Mouse (Mus musculus) neural tube, embryonic 15.5 days (tissue): Measurements from ENCODE around the gene Zfp985. TPM values are rescaled to one million over a fixed set of nuclear protein-coding genes. Genes with fewer than 3 reads are reported as not detected.
"Not testable (repeated sequence)": the region's sequence is repeated elsewhere in the genome, so short reads cannot be mapped to it uniquely, and the experiment has no call there.

Source experiments
- ATAC-seq: fragments of 200-750 bp; cut with Nextera tagmentation; 2 replicates; pipeline ENCODE4 v1.8.0; 2017; ENCODE audit warnings: mild to moderate bottlenecking, moderate TSS enrichment, moderate library complexity; ENCODE audit not compliant: low FRiP score
- H3K27ac ChIP-seq: fragments of 300-500 bp; sonication (generic); replicated peaks from 2 replicates; pipeline ENCODE4 v1.5.1; 2015; ENCODE audit warnings: mild to moderate bottlenecking, inconsistent platforms
- H3K27me3 ChIP-seq: fragments of 300-500 bp; sonication (generic); replicated peaks from 2 replicates; pipeline ENCODE4 v1.6.1; 2015; ENCODE audit warnings: inconsistent platforms
- H3K36me3 ChIP-seq: fragments of 300-500 bp; sonication (generic); 2 replicates; pipeline ENCODE4 v1.6.1; 2015; ENCODE audit warnings: inconsistent platforms
- H3K4me1 ChIP-seq: fragments of 300-500 bp; sonication (generic); 2 replicates; pipeline ENCODE4 v1.6.1; 2015; ENCODE audit warnings: inconsistent platforms
- H3K4me2 ChIP-seq: fragments of 300-500 bp; sonication (generic); 2 replicates; pipeline ENCODE4 v1.6.1; 2015; ENCODE audit warnings: inconsistent platforms, mild to moderate bottlenecking, moderate library complexity
- H3K4me3 ChIP-seq: fragments of 300-500 bp; sonication (generic); replicated peaks from 2 replicates; pipeline ENCODE4 v1.5.1; 2015; ENCODE audit warnings: mild to moderate bottlenecking, inconsistent platforms
- H3K9ac ChIP-seq: fragments of 300-500 bp; sonication (generic); replicated peaks from 2 replicates; pipeline ENCODE4 v1.6.1; 2015; ENCODE audit warnings: mild to moderate bottlenecking, inconsistent platforms
- H3K9me3 ChIP-seq: fragments of 300-500 bp; sonication (generic); replicated peaks from 2 replicates; pipeline ENCODE4 v1.6.1; 2016; ENCODE audit warnings: inconsistent platforms
- WGBS: fragments of 180-500 bp; shearing (Covaris S2); methylation state at CpG from one replicate; pipeline ENCODE4 v1.1.7; 2015; ENCODE audit warnings: mixed read lengths; 5-methylcytosine and 5-hydroxymethylcytosine counted together
- polyA plus RNA-seq: library from polyadenylated mRNA; unstranded; fragments of >200 nt; fragmentation: Nextera tagmentation; extraction: Ambion mirVana; gene quantifications from 2 replicates; pipeline ENCODE4 v1.2.1, GENCODE M21; 2015

The Zfp985 gene
- polyA plus RNA-seq, 1 experiment from 2014 or later, result 0.10 TPM

DNA sequence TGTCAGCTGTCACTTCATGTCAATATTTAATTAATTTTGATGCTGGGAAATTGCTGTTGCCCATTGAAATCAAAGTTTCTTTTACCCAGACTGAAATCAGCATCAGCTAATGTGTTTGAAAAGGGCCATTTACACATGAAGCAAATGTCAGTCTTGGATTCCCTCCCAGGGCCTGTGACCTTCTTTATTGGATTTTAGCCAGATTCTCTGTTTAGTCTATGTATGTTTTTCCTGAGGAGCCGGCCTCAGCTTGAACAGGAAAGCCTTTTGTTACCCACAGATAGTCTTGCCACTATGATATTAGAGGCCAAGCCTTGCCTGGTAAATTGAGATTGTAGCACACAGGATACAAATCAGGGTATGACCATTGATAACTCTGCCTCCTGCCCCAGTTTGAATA lies 6.0 kb downstream of the Zfp985 start:
- not testable (repeated sequence) for H3K9me3 ChIP-seq, H3K27me3 ChIP-seq, H3K27ac ChIP-seq, H3K4me3 ChIP-seq, H3K4me1 ChIP-seq, H3K9ac ChIP-seq, H3K4me2 ChIP-seq, ATAC-seq, H3K36me3 ChIP-seq
- WGBS, result 69% methylated on average over 1 of the region's 1 CpGs

DNA sequence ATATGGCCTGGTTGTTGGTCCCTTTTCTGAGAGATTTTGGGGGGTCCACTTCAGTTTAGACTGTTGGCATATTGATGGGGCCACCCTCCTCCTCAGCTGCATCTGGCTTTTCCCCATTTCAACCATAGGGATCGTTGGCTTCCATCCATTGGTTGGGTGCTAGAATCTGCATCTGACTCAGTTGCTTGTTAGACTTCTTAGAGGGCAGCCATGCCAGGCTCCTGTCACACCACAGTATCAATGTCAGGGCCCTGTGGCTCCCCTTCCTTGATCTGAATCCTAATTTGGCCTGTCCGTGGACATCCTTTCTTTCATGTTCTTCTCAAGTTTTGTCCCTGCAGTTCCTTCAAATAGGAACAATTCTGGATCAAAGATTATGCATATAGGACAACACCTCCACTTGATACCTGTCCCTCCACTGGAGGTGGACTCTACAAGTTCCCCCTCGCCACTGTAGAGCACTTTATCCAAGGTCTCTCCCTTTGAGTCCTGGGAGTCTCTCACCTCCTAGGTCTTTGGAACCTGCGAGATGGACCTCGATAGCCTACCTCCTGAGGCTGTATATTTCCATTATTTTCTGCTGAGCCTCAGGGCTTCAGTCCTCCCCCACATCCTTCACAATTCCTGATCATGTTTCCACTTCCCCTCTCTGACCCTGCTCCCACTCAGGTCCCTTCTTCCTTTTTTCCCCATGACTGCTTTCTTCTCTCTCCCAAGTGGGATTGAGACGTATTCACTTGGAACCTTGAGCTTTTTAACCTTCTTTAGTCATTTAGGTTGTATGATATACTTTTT lies 12.5 kb downstream of the Zfp985 start:
- no peak overlapping the region for H3K4me2 ChIP-seq
- peaks cover 15% of the 10 kb centered on the region; the same call in 1 of the 2 replicates for H3K9me3 ChIP-seq
- H3K4me1 ChIP-seq, result no peaks in the 10 kb centered on the region
- H3K9ac ChIP-seq, result no peak overlapping the region
- no peak overlapping the region for H3K4me3 ChIP-seq
- no peak overlapping the region for H3K27ac ChIP-seq
- no peak for ATAC-seq
- 74% methylated on average over 6 of the region's 6 CpGs for WGBS
- no peaks in the 10 kb centered on the region for H3K36me3 ChIP-seq
- no peaks in the 10 kb centered on the region for H3K27me3 ChIP-seq

DNA sequence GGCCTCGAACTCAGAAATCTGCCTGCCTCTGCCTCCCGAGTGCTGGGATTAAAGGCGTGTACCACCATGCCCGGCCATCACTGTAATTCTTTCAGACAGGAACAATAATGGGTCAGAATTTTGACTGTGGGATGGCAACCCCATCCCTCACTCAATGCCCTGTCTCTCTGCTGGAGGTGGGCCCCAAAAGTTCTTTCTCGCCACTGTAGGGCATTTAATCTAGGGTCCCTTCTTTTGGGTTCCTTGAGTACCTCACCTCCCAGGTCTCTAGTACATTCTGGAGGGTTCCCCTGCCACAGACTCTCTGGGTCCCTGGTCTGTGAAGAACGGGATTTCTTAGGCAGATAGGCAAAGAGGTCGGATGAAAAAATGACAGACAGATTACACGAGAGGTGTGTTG lies 18.1 kb downstream of the Zfp985 start:
- H3K4me3 ChIP-seq, H3K4me2 ChIP-seq, H3K36me3 ChIP-seq, H3K27me3 ChIP-seq, H3K9ac ChIP-seq, H3K4me1 ChIP-seq, ATAC-seq, H3K27ac ChIP-seq: not testable (repeated sequence)
- 88% methylated on average over 8 of the region's 8 CpGs for WGBS
- H3K9me3 ChIP-seq, result peaks cover 13% of the 10 kb centered on the region

DNA sequence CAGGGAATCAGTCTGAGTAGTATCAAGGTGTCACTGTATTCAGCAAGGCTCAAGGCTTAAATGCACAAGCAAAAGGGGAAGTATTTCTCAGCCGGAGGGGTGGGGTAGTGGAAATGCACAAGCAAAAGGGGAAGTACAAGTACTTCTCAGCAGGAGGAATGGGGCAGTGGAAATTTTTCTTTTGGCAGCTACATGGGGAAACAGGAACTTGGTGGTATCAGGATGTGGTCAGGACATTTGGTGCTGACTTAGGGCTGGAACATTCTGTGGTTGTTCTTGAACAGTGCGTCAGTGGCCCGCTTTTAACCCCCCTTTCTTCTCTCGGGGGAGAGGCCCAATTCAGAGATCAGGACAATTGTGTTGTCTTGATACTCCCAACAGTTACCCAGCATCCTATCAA lies 26.3 kb downstream of the Zfp985 start:
- H3K4me2 ChIP-seq, H3K4me3 ChIP-seq, H3K27ac ChIP-seq, H3K27me3 ChIP-seq, H3K36me3 ChIP-seq, H3K9ac ChIP-seq, H3K4me1 ChIP-seq, ATAC-seq: not testable (repeated sequence)
- WGBS, result 93% methylated on average over 4 of the region's 4 CpGs
- peaks cover 18% of the 10 kb centered on the region for H3K9me3 ChIP-seq

DNA sequence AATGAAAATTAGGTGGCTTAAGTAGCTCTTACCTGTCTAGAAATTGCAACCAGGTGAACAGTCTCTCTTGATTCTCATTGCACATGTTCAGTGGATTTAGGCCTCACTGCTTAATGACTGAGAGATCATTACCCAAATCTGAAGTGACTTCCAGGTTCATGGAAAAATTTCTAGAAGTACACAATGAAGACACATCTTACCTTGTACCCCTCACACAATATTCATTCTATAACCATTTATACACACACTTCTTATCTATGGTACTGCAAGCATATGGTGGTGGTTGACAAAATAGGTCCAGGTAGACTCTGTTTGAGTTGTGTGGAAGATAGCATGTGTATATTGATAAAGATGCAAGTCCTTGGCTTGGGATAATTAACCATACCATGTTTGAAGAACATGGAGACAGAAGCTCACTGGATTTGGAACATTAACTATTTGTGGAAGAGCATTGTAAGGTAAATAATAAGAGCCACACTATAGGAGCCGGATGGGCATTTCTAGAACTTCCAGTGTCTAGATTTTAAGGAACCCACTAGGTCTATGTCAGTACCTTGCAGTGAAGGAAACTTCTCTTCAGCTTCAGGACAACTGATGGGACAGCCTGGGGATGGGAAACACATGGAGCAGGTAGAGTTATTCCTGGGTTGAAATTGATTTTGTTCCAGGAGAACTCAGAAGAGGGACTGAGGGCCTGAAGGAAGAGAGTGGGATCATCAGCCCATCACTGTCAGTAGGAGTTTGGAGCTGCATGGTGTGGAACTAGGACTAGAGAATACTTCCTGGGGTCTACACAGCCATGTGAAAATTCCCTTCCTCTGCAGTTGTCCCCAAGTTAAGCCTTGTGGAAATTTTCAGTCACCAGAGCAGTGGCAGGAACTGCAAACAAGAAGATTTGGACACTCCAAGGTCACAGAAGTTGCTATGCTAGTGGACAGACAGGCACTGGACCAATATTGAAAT lies 33.7 kb downstream of the Zfp985 start:
- Histone ChIP-seq H3K9ac (no peak overlapping the region), H3K4me2 (no peak overlapping the region), H3K27me3 (no peaks in the 10 kb centered on the region), H3K27ac (no peak overlapping the region), H3K36me3 (no peaks in the 10 kb centered on the region), H3K4me1 (no peaks in the 10 kb centered on the region), H3K4me3 (no peak overlapping the region), H3K9me3 (peaks cover 26% of the 10 kb centered on the region)
- ATAC-seq, result no peak
- WGBS, result 69% methylated on average over 1 of the region's 1 CpGs

DNA sequence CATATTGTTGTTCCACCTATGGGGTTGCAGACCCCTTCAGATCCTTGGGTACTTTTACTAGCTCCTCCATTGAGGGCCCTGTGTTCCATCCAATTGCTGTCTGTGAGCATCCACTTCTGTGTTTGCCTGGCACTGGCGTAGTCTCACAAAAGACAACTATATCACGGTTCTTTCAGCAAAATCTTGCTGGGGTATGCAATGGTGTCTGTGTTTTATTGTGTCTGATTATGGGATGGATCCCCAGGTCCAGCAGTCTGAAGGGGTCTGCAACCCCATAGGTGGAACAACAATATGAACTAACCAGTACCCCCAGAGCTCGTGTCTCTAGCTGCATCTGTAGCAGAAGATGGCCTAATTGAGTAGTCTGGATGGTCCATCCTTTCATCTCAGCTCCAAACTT lies 41.6 kb downstream of the Zfp985 start:
- not testable (repeated sequence) for H3K36me3 ChIP-seq, H3K9ac ChIP-seq, H3K4me3 ChIP-seq, H3K27me3 ChIP-seq, H3K4me1 ChIP-seq, H3K4me2 ChIP-seq, ATAC-seq, H3K27ac ChIP-seq
- peaks cover 20% of the 10 kb centered on the region; the same call in 1 of the 2 replicates for H3K9me3 ChIP-seq
- 87% methylated on average over 3 of the region's 3 CpGs for WGBS

DNA sequence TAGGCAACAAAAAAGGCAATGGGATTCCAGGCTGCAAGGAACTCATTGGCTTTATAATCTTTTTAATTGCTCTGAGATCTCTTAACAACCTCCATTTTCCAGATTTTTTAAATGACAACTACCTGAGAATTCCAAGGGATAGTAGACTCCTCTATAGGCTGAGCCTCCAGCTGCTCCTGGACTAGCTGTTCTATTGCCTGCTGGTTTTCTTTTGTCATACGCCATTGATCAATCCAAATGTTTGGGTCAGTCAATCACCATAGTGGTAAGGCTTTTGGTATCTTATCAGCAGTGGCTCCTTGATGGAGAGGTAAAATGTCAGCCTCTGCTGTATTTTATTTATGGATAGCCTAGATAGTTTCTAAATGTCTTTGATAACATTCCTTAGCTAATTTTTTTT lies 44.6 kb downstream of the Zfp985 start:
- no peaks in the 10 kb centered on the region for H3K27me3 ChIP-seq
- H3K4me1 ChIP-seq, result no peaks in the 10 kb centered on the region
- no peak for ATAC-seq
- H3K27ac ChIP-seq, result no peak overlapping the region
- H3K9ac ChIP-seq, result no peak overlapping the region
- H3K36me3 ChIP-seq, result no peaks in the 10 kb centered on the region
- peaks cover 27% of the 10 kb centered on the region; the same call in 1 of the 2 replicates for H3K9me3 ChIP-seq
- 58% methylated on average over 1 of the region's 1 CpGs for WGBS
- H3K4me2 ChIP-seq, result no peak overlapping the region
- no peak overlapping the region for H3K4me3 ChIP-seq

DNA sequence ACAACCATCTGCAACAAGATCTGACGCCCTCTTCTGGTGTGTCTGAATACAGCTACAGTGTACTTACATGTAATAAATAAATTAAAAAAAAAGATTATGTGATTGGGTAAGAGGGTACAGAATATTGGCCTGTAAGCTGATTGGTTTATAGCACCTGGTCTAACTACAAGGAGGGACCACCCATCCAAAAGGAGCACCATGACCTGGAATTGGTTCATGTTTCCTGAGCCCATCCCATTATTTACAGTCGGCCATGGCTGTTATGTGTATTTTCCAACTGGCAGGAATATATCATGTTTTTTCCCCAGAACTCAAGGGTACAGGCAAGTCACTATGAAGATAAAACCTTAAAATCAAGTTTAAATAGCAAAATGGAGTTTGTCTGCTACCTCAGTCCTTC lies 45.8 kb downstream of the Zfp985 start:
- no peak overlapping the region for H3K4me2 ChIP-seq
- H3K36me3 ChIP-seq, result no peaks in the 10 kb centered on the region
- WGBS, result 65% methylated on average over 2 of the region's 2 CpGs
- no peaks in the 10 kb centered on the region for H3K4me1 ChIP-seq
- ATAC-seq, result no peak
- no peaks in the 10 kb centered on the region for H3K27me3 ChIP-seq
- H3K9me3 ChIP-seq, result peaks cover 27% of the 10 kb centered on the region; the same call in 1 of the 2 replicates
- no peak overlapping the region for H3K9ac ChIP-seq
- H3K4me3 ChIP-seq, result no peak overlapping the region
- H3K27ac ChIP-seq, result no peak overlapping the region

DNA sequence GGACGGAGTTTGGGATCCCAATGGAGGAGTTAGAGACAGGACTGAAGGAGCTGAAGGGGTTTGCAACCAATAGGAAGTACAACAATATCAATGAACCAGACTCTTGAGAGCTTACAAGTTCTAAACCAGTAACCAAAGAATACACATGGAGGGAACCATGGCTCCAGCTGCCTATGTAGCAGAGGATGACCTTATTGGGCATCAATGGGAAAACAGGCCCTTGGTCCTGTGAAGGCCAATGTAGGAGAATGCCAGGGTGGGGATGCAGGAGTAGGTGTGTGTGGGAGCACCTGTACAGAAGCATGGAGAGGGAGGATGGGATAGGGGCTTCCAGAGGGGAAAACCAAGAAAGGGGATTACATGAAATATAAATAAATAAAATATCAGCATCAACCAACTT lies 48.8 kb downstream of the Zfp985 start:
- Histone ChIP-seq H3K9ac (no peak overlapping the region), H3K4me1 (no peaks in the 10 kb centered on the region), H3K27me3 (no peaks in the 10 kb centered on the region), H3K36me3 (no peaks in the 10 kb centered on the region), H3K9me3 (peaks cover 30% of the 10 kb centered on the region; the same call in 1 of the 2 replicates), H3K4me3 (no peak overlapping the region), H3K4me2 (no peak overlapping the region), H3K27ac (no peak overlapping the region)
- 41% methylated on average over 1 of the region's 1 CpGs for WGBS
- no peak for ATAC-seq

DNA sequence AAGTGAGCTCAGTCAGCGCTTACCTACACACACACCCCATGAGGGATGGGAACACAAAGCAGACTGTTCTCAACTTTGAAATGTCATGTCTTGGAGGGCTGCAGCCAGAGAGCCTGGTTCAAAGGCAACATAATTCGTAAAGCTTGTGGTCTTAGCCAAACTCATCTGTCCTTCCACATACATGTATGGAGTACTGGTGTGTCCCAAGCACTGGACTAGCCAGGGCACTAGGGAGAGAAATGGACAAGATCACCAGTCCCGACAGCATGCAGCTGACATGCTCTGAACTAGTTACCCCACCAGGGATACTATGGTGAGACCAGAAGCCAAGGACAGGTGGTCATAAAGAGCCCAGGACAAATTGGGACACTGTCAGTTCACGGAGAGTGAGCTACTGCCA lies 50.7 kb downstream of the Zfp985 start:
- Histone ChIP-seq H3K4me2 (no peak overlapping the region), H3K9ac (no peak overlapping the region), H3K4me1 (no peaks in the 10 kb centered on the region), H3K4me3 (no peak overlapping the region), H3K36me3 (no peaks in the 10 kb centered on the region), H3K27me3 (no peaks in the 10 kb centered on the region), H3K9me3 (peaks cover 27% of the 10 kb centered on the region; the same call in 1 of the 2 replicates), H3K27ac (no peak overlapping the region)
- ATAC-seq, result no peak
- 85% methylated on average over 4 of the region's 4 CpGs for WGBS

DNA sequence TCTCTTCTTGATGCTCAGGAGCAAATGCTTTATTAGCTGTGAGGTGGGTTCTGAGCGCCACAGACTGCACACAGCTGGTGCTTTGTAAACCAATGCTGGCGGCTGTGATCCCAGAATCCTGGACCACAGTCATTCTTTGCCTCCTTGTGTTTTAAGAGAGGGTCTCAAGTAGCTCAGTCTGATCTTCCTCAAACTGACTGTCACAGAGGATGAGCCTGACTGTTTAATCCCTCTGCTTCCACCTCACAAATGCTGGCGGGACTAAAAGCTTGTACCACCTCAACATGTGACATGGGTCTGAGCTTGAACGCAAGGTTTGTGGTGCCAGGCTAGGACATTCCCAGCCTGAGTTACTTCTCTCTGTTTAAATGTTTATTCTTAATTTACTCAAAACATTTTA lies 52.4 kb downstream of the Zfp985 start:
- Histone ChIP-seq H3K9me3 (0 out of 2 replicates have a peak, but pooled peaks cover 17% of the 10 kb centered on the region), H3K4me1 (no peaks in the 10 kb centered on the region), H3K4me3 (no peak overlapping the region), H3K27ac (no peak overlapping the region), H3K9ac (no peak overlapping the region), H3K4me2 (no peak overlapping the region), H3K36me3 (no peaks in the 10 kb centered on the region), H3K27me3 (no peaks in the 10 kb centered on the region)
- WGBS, result 84% methylated on average over 4 of the region's 4 CpGs
- ATAC-seq, result no peak

DNA sequence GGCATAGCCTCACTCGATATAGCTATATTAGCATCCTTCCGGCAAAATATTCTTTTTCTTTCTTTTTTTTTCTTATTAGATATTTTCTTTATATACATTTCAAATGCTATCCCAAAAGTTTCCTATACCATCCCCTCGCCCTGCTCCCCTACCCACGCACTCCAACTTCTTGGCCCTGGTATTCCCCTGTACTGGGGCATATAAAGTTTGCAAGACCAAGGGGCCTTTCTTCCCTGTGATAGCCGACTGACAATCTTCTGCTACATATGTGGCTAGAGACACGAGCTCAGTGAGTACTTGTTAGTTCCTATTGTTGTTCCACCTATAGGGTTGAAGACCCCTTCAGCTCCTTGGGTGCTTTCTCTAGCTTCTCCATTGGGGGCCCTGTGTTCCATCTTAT lies 53.4 kb downstream of the Zfp985 start:
- H3K9me3 ChIP-seq, result 0 out of 2 replicates have a peak, but pooled peaks cover 17% of the 10 kb centered on the region
- ATAC-seq, H3K9ac ChIP-seq, H3K27me3 ChIP-seq, H3K4me1 ChIP-seq, H3K4me2 ChIP-seq, H3K4me3 ChIP-seq, H3K36me3 ChIP-seq, H3K27ac ChIP-seq: not testable (repeated sequence)
- WGBS, result 87% methylated on average over 6 of the region's 6 CpGs
